Mouse (Mus musculus): ENCODE results near the gene Minpp1. TPM values are rescaled to one million over a fixed set of nuclear protein-coding genes. Genes with fewer than 3 reads are reported as not detected.
A peak's percentile ranks its signal among the peaks of the same experiment; 100 is the strongest.

Gene Minpp1
- polyA plus RNA-seq, 1 experiment from 2014 or later, result 50.8 TPM

DNA sequence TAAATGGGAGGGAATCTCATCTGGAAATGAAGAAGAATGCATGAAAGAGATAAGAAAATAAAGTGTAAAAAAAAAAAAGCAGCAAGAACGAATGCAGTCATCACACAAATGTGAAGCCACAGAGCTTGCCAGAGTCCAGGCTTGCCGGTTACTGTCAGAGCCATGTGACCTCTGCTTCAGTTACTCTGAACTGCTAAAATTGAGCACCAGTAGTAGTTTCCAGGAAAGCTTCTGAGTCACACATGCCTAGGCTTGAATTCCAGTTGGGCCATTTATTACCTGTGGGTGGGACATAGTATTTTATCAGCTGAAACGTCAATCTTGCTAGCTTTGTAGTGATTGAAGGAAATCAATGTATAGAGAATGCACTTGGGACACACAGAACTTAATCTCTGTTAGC lies 61.8 kb downstream of the Minpp1 start:
- TF ChIP-seq CTCF (IDR thresholded peaks at IDR 0.05), result no peak
- in situ Hi-C loops (cut with MboI; ENCODE audit: low pct_unique_long_range_greater_than_20kb), result no loop called here
- no peaks in the 10 kb centered on the region for H3K27me3 ChIP-seq
- ChIA-PET POLR2A (no interaction called here), CTCF (interaction anchor here (1.8 kb wide), 1 partner anchor 14 kb away, joined by 6 read pairs; no protein-coding TSS in a partner anchor)
- peak; percentile 70 for ATAC-seq
- DNase-seq (ENCODE audit: low read depth, low spot score), result peak; percentile 9

DNA sequence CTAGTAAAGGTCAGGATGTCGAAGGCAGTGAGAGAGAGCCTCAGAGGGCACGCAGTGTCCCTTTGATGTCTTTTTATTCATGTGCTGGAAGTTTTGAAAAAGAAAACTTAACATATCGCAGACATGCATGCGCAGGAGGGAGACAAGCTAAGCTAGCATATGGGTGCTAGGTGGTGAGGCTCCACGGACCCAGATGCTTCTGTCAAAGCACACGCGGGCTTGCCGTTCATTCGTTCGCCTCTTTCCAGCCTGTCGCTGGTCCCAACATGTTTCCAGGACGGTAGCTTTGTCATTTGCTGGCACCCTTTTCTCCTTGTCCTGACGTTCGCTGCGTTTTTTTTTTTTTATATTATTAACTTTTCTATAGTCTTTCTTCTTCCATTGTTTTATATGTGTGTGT lies 62.6 kb downstream of the Minpp1 start:
- CTCF ChIA-PET, result interaction anchor here (1.4 to 1.8 kb wide), 2 partner anchors 10 to 15 kb away, joined by 3 to 6 read pairs; no protein-coding TSS in a partner anchor
- POLR2A ChIA-PET, result no interaction called here
- in situ Hi-C loops (cut with MboI; ENCODE audit: low pct_unique_long_range_greater_than_20kb), result no loop called here
- no peaks in the 10 kb centered on the region for H3K27me3 ChIP-seq
- DNase-seq (ENCODE audit: low read depth, low spot score) (no peak), ATAC-seq (no peak)
- TF ChIP-seq CTCF (IDR thresholded peaks at IDR 0.05), result no peak

- in situ Hi-C loops (cut with MboI; ENCODE audit: low pct_unique_long_range_greater_than_20kb), result no loop called here
Observed at GRCm38 (mm10) chr19:32550446-32550845, 64.9 kb downstream of the Minpp1 start.

DNA sequence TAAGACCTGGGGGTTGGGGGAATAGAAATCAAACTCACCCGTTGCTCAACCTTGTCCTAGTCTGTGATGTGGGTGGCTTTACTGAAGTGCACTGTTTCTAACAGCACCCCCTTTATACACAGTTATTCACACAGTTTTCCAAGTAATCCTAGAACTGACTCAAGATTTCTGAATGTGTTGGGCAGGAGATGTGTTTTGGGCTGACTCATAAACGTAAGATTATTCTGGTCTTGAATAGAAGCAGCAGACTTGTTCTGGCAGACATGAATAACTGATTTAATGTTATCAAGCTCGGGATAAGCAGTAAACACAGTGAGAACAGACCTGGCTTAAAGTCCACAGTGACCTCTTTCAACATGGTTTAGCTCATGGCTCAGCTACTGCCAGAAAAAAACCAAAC lies 65.9 kb downstream of the Minpp1 start:
- peaks cover 12% of the 10 kb centered on the region for H3K27me3 ChIP-seq
- in situ Hi-C loops (cut with MboI; ENCODE audit: low pct_unique_long_range_greater_than_20kb), result no loop called here
- POLR2A ChIA-PET, result interaction anchor here (0.6 kb wide), 1 partner anchor 19 kb away, joined by 3 read pairs; no protein-coding TSS in a partner anchor
- DNase-seq (ENCODE audit: low read depth, low spot score) (peak; percentile 7), ATAC-seq (no peak)
- no peak for TF ChIP-seq CTCF (IDR thresholded peaks at IDR 0.05)
- CTCF ChIA-PET, result no interaction called here

More at GRCm38 (mm10) chr19:32550446-32550845, 64.9 kb downstream of the Minpp1 start:
- DNase-seq (ENCODE audit: low read depth, low spot score) (no peak), ATAC-seq (no peak)
- POLR2A ChIA-PET, result no interaction called here
- TF ChIP-seq CTCF (IDR thresholded peaks at IDR 0.05), result no peak
- CTCF ChIA-PET, result no interaction called here
- peaks cover 5% of the 10 kb centered on the region for H3K27me3 ChIP-seq

DNA sequence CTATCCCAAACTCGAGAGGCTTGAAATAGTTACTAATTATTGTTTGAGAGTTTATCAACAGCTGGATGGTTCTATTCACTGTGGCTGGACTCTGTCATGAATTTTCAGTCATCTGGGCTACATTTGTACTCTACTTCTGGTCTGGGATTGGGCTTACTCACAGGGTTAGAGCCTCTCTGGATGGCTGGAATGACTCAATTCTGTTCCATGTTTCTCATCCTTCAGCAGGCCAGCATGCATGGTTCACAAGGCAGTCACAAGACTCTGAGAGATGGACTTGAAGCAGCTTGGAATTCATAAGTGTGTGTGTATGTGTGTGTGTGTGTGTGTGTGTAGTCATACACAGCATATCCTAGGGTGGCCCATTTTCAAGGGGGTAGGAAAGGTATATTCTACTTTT lies 66.5 kb downstream of the Minpp1 start:
- ATAC-seq (peak; percentile 29), DNase-seq (ENCODE audit: low read depth, low spot score) (peak; percentile 24)
- no peak for TF ChIP-seq CTCF (IDR thresholded peaks at IDR 0.05)
- H3K27me3 ChIP-seq, result peaks cover 13% of the 10 kb centered on the region
- POLR2A ChIA-PET, result no interaction called here
- CTCF ChIA-PET, result no interaction called here
- in situ Hi-C loops (cut with MboI; ENCODE audit: low pct_unique_long_range_greater_than_20kb), result no loop called here

DNA sequence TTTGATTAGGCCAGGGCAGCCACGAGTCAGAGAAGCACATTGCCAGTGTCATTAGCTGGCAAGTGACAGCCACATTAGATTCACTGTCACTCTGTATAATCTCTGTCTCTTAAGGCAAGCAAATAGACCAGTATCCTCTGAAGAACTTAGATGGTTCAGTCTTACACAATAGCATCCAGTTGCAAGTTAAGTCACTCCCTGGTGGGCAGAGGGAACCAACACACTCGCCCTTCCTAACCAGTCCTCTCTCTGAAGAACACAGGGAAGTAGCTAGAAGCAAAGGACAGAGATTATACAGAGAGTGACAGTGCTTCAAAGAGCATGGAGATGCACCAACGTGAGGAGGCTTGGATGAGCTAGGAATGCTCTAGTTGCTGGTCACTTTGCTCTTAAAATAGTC lies 67.7 kb downstream of the Minpp1 start:
- CTCF ChIA-PET, result interaction anchor here (1.1 kb wide), 3 partner anchors 9 to 100 kb away, joined by 3 read pairs; no protein-coding TSS in a partner anchor
- in situ Hi-C loops (cut with MboI; ENCODE audit: low pct_unique_long_range_greater_than_20kb), result no loop called here
- DNase-seq (ENCODE audit: low read depth, low spot score) (no peak), ATAC-seq (no peak)
- POLR2A ChIA-PET, result no interaction called here
- peaks cover 13% of the 10 kb centered on the region for H3K27me3 ChIP-seq
- no peak for TF ChIP-seq CTCF (IDR thresholded peaks at IDR 0.05)

- no peak for ATAC-seq
- H3K27me3 ChIP-seq, result peaks cover 17% of the 10 kb centered on the region
- POLR2A ChIA-PET, result interaction anchor here (0.6 kb wide), 1 partner anchor 1842 kb away, joined by 3 read pairs; no protein-coding TSS in a partner anchor
- in situ Hi-C loops (cut with MboI; ENCODE audit: low pct_unique_long_range_greater_than_20kb), result no loop called here
- DNase-seq (ENCODE audit: low read depth, low spot score), result no peak
- TF ChIP-seq CTCF (IDR thresholded peaks at IDR 0.05), result no peak
- CTCF ChIA-PET, result no interaction called here
Observed at GRCm38 (mm10) chr19:32555257-32555656, 69.7 kb downstream of the Minpp1 start.

Other genes starting within 250 kb of the Minpp1 start
- 26.2 TPM for gene Sgms1, start 96.1 kb upstream of the Minpp1 start, polyA plus RNA-seq (2021)
- gene Rpl9-ps6, start 19.2 kb upstream of the Minpp1 start, polyA plus RNA-seq (2021), result 38.9 TPM
- gene Papss2, start 110.0 kb downstream of the Minpp1 start, polyA plus RNA-seq (2021), result 0.90 TPM

Data from Patski (cell line).